Mouse (Mus musculus): ENCODE data around the gene Lima1. TPM values are rescaled to one million over a fixed set of nuclear protein-coding genes. Genes with fewer than 3 reads are reported as not detected.
A peak's percentile ranks its signal among the peaks of the same experiment; 100 is the strongest.

Gene Lima1
- total RNA-seq, 2 experiments from 2014 or later: 42.1 to 43.0 TPM

GRCm38 (mm10) chr15:99735631-99736030, 139.6 kb downstream of the Lima1 start:
- DNase-seq: peak; percentile 96 to 97

- DNase-seq: no peak
These were observed 142.1 kb downstream of the Lima1 start for GRCm38 (mm10) chr15:99733186-99733585.

- DNase-seq: no peak
These were observed 143.6 kb downstream of the Lima1 start for GRCm38 (mm10) chr15:99731678-99732077.

GRCm38 (mm10) chr15:99731167-99731566, 144.1 kb downstream of the Lima1 start:
- no peak for DNase-seq

- DNase-seq: no peak
These were observed 146.0 kb downstream of the Lima1 start for GRCm38 (mm10) chr15:99729056-99729783.

Other genes with a start within 250 kb of the Lima1 start
- gene Racgap1, start 223.8 kb downstream of the Lima1 start, total RNA-seq (2021): 1 to 10 TPM; 7.6 to 7.7 TPM
- gene Asic1, start 205.1 kb downstream of the Lima1 start, total RNA-seq (2021): under 1 TPM; 0.53 to 0.56 TPM
- 10 to 100 TPM; 40.8 to 51.2 TPM for gene Smarcd1, start 173.3 kb downstream of the Lima1 start, total RNA-seq (2021)
- gene Gm17349, start 170.0 kb downstream of the Lima1 start, total RNA-seq (2021): 10 to 100 TPM; 19.6 to 24.6 TPM
- gene Gpd1, start 157.9 kb downstream of the Lima1 start, total RNA-seq (2021): 1,000 to 10,000 TPM in 1 of 2 experiments, 100 to 1,000 TPM in 1; 945 to 1,041 TPM
- 100 to 1,000 TPM; 227 to 257 TPM for gene Cox14, start 149.8 kb downstream of the Lima1 start, total RNA-seq (2021)
- gene Cers5, start 102.6 kb downstream of the Lima1 start, total RNA-seq (2021): 10 to 100 TPM; 49.1 to 56.1 TPM
- gene Fam186a, start 91.6 kb upstream of the Lima1 start, total RNA-seq (2021): under 1 TPM; 0.13 to 0.23 TPM
- gene Larp4, start 94.6 kb upstream of the Lima1 start, total RNA-seq (2021): 10 to 100 TPM; 85.8 to 91.6 TPM
- 10 to 100 TPM; 15.7 to 17.6 TPM for gene Dip2b, start 163.2 kb upstream of the Lima1 start, total RNA-seq (2021)

Data from adrenal gland, postnatal 36 days (tissue).